Mouse (Mus musculus): ENCODE data around the gene Olfr1362. TPM values are rescaled to one million over a fixed set of nuclear protein-coding genes. Genes with fewer than 3 reads are reported as not detected.

The Olfr1362 gene
- not detected for polyA plus RNA-seq (2014; fragmentation: Illumina TruSeq; extraction: RNeasy Lipid Tissue Mini Kit (QIAGEN cat#74804); ENCODE audit: low read depth, low replicate concordance)

GRCm38 (mm10) chr13:21613922-21614321 lies at the start of gene Olfr1362:
Gene Olfr1362, minus strand, starts transcription at chr13:21614022.

DNA sequence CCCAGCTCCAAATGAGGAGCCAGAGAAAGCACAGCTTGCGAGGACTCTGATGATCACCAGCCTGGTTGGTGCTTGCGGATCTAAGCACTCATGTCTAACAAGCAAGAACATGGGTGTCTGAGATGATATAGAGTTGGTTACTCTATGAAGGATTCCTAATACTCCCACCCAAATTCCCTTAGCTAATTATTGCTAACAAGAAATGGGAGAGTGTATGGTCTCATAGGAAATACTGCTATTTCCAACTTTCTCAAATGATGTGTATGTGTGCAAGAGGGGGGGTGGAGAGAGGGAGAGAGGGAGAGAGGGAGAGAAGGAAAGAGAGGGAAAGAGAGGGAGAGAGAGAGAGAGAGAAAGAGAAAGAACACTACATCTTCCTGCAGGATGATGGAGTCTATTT lies 49.5 kb upstream of the Olfr1362 start, which contains the start of gene Olfr1361:
Olfr1361 (minus strand) TSS at position 101 of the 400 bp plus-strand sequence.

DNA sequence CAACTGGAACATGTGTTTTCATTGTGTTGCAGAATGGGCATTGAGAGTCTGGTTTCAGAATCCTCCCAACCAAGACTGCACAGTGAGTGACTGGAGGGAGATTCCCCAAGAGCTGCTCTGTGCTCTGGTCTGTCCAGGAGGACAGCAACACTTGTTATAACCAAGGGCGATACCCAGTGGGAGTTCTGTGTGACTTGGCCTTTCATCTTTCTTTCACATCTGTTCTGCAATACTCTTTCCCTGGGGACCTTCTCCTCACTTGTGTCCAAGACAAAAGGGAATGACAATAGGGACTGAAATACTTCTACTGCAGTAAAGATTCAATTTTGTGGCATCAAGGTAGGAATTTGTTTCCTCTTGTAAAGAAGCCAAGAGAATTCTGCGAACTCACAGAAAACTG lies 28.6 kb upstream of the Olfr1362 start, which contains the start of gene Olfr11:
Olfr11 (minus strand) TSS at position 101 of the 400 bp plus-strand sequence.

GRCm38 (mm10) chr13:21581659-21582058 lies 32.2 kb downstream of the Olfr1362 start, which contains the start of gene Olfr1364:
Gene Olfr1364, minus strand, starts transcription at chr13:21581759.

Other genes with a start within 250 kb of the Olfr1362 start
- 57.5 TPM for gene Zkscan3, start 211.3 kb downstream of the Olfr1362 start, polyA plus RNA-seq (2014; fragmentation: Illumina TruSeq; extraction: RNeasy Lipid Tissue Mini Kit (QIAGEN cat#74804); ENCODE audit: low read depth, low replicate concordance)
- 1.8 TPM for gene Pgbd1, start 173.0 kb downstream of the Olfr1362 start, polyA plus RNA-seq (2014; fragmentation: Illumina TruSeq; extraction: RNeasy Lipid Tissue Mini Kit (QIAGEN cat#74804); ENCODE audit: low read depth, low replicate concordance)
- gene Zscan26, start 160.3 kb downstream of the Olfr1362 start, polyA plus RNA-seq (2014; fragmentation: Illumina TruSeq; extraction: RNeasy Lipid Tissue Mini Kit (QIAGEN cat#74804); ENCODE audit: low read depth, low replicate concordance), result 39.4 TPM
- gene Nkapl, start 145.5 kb downstream of the Olfr1362 start, polyA plus RNA-seq (2014; fragmentation: Illumina TruSeq; extraction: RNeasy Lipid Tissue Mini Kit (QIAGEN cat#74804); ENCODE audit: low read depth, low replicate concordance), result 1.0 TPM
- gene Zkscan4, start 135.1 kb downstream of the Olfr1362 start, polyA plus RNA-seq (2014; fragmentation: Illumina TruSeq; extraction: RNeasy Lipid Tissue Mini Kit (QIAGEN cat#74804); ENCODE audit: low read depth, low replicate concordance), result 1.6 TPM
- gene Gm10065, start 134.6 kb downstream of the Olfr1362 start, polyA plus RNA-seq (2014; fragmentation: Illumina TruSeq; extraction: RNeasy Lipid Tissue Mini Kit (QIAGEN cat#74804); ENCODE audit: low read depth, low replicate concordance), result not detected
- 2.7 TPM for gene AK157302, start 118.8 kb downstream of the Olfr1362 start, polyA plus RNA-seq (2014; fragmentation: Illumina TruSeq; extraction: RNeasy Lipid Tissue Mini Kit (QIAGEN cat#74804); ENCODE audit: low read depth, low replicate concordance)
- 28.7 TPM for gene Gm11273, start 112.6 kb downstream of the Olfr1362 start, polyA plus RNA-seq (2014; fragmentation: Illumina TruSeq; extraction: RNeasy Lipid Tissue Mini Kit (QIAGEN cat#74804); ENCODE audit: low read depth, low replicate concordance)
- gene Zkscan8, start 82.9 kb downstream of the Olfr1362 start, polyA plus RNA-seq (2014; fragmentation: Illumina TruSeq; extraction: RNeasy Lipid Tissue Mini Kit (QIAGEN cat#74804); ENCODE audit: low read depth, low replicate concordance), result 6.1 TPM
- not detected for gene Olfr1366, start 71.2 kb downstream of the Olfr1362 start, polyA plus RNA-seq (2014; fragmentation: Illumina TruSeq; extraction: RNeasy Lipid Tissue Mini Kit (QIAGEN cat#74804); ENCODE audit: low read depth, low replicate concordance)
- not detected for gene Olfr1535, start 54.1 kb downstream of the Olfr1362 start, polyA plus RNA-seq (2014; fragmentation: Illumina TruSeq; extraction: RNeasy Lipid Tissue Mini Kit (QIAGEN cat#74804); ENCODE audit: low read depth, low replicate concordance)
- not detected for gene Olfr1364, start 32.3 kb downstream of the Olfr1362 start, polyA plus RNA-seq (2014; fragmentation: Illumina TruSeq; extraction: RNeasy Lipid Tissue Mini Kit (QIAGEN cat#74804); ENCODE audit: low read depth, low replicate concordance)
- gene Olfr11, start 28.5 kb upstream of the Olfr1362 start, polyA plus RNA-seq (2014; fragmentation: Illumina TruSeq; extraction: RNeasy Lipid Tissue Mini Kit (QIAGEN cat#74804); ENCODE audit: low read depth, low replicate concordance), result not detected
- gene Olfr1361, start 49.4 kb upstream of the Olfr1362 start, polyA plus RNA-seq (2014; fragmentation: Illumina TruSeq; extraction: RNeasy Lipid Tissue Mini Kit (QIAGEN cat#74804); ENCODE audit: low read depth, low replicate concordance), result not detected
- gene Olfr1360, start 63.4 kb upstream of the Olfr1362 start, polyA plus RNA-seq (2014; fragmentation: Illumina TruSeq; extraction: RNeasy Lipid Tissue Mini Kit (QIAGEN cat#74804); ENCODE audit: low read depth, low replicate concordance), result not detected
- gene Olfr1359, start 84.1 kb upstream of the Olfr1362 start, polyA plus RNA-seq (2014; fragmentation: Illumina TruSeq; extraction: RNeasy Lipid Tissue Mini Kit (QIAGEN cat#74804); ENCODE audit: low read depth, low replicate concordance), result not detected
- not detected for gene Hist1h2bl, start 102.1 kb upstream of the Olfr1362 start, polyA plus RNA-seq (2014; fragmentation: Illumina TruSeq; extraction: RNeasy Lipid Tissue Mini Kit (QIAGEN cat#74804); ENCODE audit: low read depth, low replicate concordance)
- not detected for gene Hist1h2ai, start 102.4 kb upstream of the Olfr1362 start, polyA plus RNA-seq (2014; fragmentation: Illumina TruSeq; extraction: RNeasy Lipid Tissue Mini Kit (QIAGEN cat#74804); ENCODE audit: low read depth, low replicate concordance)
- not detected for gene Hist1h3h, start 103.6 kb upstream of the Olfr1362 start, polyA plus RNA-seq (2014; fragmentation: Illumina TruSeq; extraction: RNeasy Lipid Tissue Mini Kit (QIAGEN cat#74804); ENCODE audit: low read depth, low replicate concordance)
- not detected for gene Hist1h2bm, start 108.0 kb upstream of the Olfr1362 start, polyA plus RNA-seq (2014; fragmentation: Illumina TruSeq; extraction: RNeasy Lipid Tissue Mini Kit (QIAGEN cat#74804); ENCODE audit: low read depth, low replicate concordance)
- gene Hist1h4j, start 121.0 kb upstream of the Olfr1362 start, polyA plus RNA-seq (2014; fragmentation: Illumina TruSeq; extraction: RNeasy Lipid Tissue Mini Kit (QIAGEN cat#74804); ENCODE audit: low read depth, low replicate concordance), result not detected
- gene Hist1h4k, start 136.5 kb upstream of the Olfr1362 start, polyA plus RNA-seq (2014; fragmentation: Illumina TruSeq; extraction: RNeasy Lipid Tissue Mini Kit (QIAGEN cat#74804); ENCODE audit: low read depth, low replicate concordance), result not detected
- gene Hist1h2ak, start 139.8 kb upstream of the Olfr1362 start, polyA plus RNA-seq (2014; fragmentation: Illumina TruSeq; extraction: RNeasy Lipid Tissue Mini Kit (QIAGEN cat#74804); ENCODE audit: low read depth, low replicate concordance), result not detected
- gene Hist1h2bn, start 140.1 kb upstream of the Olfr1362 start, polyA plus RNA-seq (2014; fragmentation: Illumina TruSeq; extraction: RNeasy Lipid Tissue Mini Kit (QIAGEN cat#74804); ENCODE audit: low read depth, low replicate concordance), result not detected
- gene Hist1h1b, start 166.6 kb upstream of the Olfr1362 start, polyA plus RNA-seq (2014; fragmentation: Illumina TruSeq; extraction: RNeasy Lipid Tissue Mini Kit (QIAGEN cat#74804); ENCODE audit: low read depth, low replicate concordance), result not detected
- gene Hist1h3i, start 169.3 kb upstream of the Olfr1362 start, polyA plus RNA-seq (2014; fragmentation: Illumina TruSeq; extraction: RNeasy Lipid Tissue Mini Kit (QIAGEN cat#74804); ENCODE audit: low read depth, low replicate concordance), result 2.4 TPM
- not detected for gene Hist1h2an, start 173.2 kb upstream of the Olfr1362 start, polyA plus RNA-seq (2014; fragmentation: Illumina TruSeq; extraction: RNeasy Lipid Tissue Mini Kit (QIAGEN cat#74804); ENCODE audit: low read depth, low replicate concordance)
- gene Hist1h2bp, start 173.4 kb upstream of the Olfr1362 start, polyA plus RNA-seq (2014; fragmentation: Illumina TruSeq; extraction: RNeasy Lipid Tissue Mini Kit (QIAGEN cat#74804); ENCODE audit: low read depth, low replicate concordance), result not detected
- 0.92 TPM for gene Hist1h2bq, start 196.2 kb upstream of the Olfr1362 start, polyA plus RNA-seq (2014; fragmentation: Illumina TruSeq; extraction: RNeasy Lipid Tissue Mini Kit (QIAGEN cat#74804); ENCODE audit: low read depth, low replicate concordance)
- not detected for gene Hist1h2ao, start 196.4 kb upstream of the Olfr1362 start, polyA plus RNA-seq (2014; fragmentation: Illumina TruSeq; extraction: RNeasy Lipid Tissue Mini Kit (QIAGEN cat#74804); ENCODE audit: low read depth, low replicate concordance)
- not detected for gene Hist1h4m, start 197.7 kb upstream of the Olfr1362 start, polyA plus RNA-seq (2014; fragmentation: Illumina TruSeq; extraction: RNeasy Lipid Tissue Mini Kit (QIAGEN cat#74804); ENCODE audit: low read depth, low replicate concordance)
- not detected for gene Hist1h4n, start 218.2 kb upstream of the Olfr1362 start, polyA plus RNA-seq (2014; fragmentation: Illumina TruSeq; extraction: RNeasy Lipid Tissue Mini Kit (QIAGEN cat#74804); ENCODE audit: low read depth, low replicate concordance)
- gene Hist1h2ap, start 219.5 kb upstream of the Olfr1362 start, polyA plus RNA-seq (2014; fragmentation: Illumina TruSeq; extraction: RNeasy Lipid Tissue Mini Kit (QIAGEN cat#74804); ENCODE audit: low read depth, low replicate concordance), result not detected
- not detected for gene Hist1h2br, start 219.7 kb upstream of the Olfr1362 start, polyA plus RNA-seq (2014; fragmentation: Illumina TruSeq; extraction: RNeasy Lipid Tissue Mini Kit (QIAGEN cat#74804); ENCODE audit: low read depth, low replicate concordance)

Data from heart, adult 10 weeks (tissue).